Mouse (Mus musculus) embryo, embryonic 10 days (tissue): ENCODE measurements around the gene Mdk.
A peak's percentile ranks its signal among the peaks of the same experiment; 100 is the strongest.

Source experiments
- DNase-seq: peaks from one replicate; pipeline ENCODE4 v3.0.0-alpha.2; 2015; ENCODE audit warnings: low spot score

The Mdk gene

DNA sequence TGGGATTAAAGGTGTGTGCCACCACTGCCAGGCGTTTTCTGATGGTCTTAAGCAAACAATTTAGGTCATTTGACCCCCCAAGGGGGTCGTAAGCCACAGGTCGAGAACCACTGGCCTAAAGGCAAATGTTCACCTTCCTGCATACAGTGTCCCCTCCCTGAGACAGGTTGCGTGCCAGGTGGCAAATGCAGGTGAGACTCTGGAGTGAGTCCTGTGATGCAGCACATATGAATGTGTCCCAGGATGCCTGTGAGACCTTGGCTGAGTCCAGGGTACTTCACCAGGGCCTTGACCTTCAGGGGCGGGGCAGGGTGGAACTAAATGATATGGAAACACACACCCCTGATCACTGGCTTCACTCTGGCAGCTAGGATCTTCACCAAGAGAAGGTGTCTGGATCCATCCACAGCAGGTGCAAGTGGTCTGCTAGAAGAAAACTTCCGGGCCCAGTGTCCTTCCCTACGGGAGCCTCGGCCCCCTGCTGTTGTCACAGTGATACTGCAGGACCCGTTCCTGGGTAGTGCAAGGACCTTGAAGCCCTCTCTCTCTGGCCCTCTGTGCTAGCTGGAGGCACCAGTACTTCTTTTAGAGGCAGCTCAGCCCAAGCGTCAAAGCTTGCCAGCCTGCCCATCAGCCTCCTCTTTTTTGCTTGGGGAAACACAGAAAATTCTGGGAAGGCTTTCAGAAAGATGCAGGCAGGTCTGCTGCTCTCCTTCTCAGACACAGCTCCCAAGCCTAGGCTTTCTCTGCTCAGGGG, 26.8 kb upstream of the Mdk start:
- peak; percentile 80 for DNase-seq

DNA sequence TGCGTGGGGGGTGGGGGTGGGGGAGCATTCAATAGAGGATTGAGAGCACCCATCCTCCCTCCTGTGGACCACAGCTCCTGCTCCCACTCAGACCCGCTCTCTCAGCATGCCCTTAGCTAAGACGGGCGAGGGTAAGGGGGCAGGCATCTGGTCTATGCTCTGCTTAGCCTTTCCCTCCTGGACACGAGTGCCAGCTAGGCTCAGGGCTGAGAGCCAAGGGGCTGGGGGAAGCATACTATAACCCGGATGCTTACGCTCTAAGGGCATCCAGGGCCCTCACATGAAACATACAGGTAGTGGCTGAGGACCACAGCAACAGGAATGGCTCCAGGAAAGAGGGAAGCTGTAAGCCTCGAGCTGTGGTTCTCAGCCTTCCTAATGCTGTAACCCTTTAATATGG, 26.0 kb upstream of the Mdk start:
- DNase-seq = no peak

DNA sequence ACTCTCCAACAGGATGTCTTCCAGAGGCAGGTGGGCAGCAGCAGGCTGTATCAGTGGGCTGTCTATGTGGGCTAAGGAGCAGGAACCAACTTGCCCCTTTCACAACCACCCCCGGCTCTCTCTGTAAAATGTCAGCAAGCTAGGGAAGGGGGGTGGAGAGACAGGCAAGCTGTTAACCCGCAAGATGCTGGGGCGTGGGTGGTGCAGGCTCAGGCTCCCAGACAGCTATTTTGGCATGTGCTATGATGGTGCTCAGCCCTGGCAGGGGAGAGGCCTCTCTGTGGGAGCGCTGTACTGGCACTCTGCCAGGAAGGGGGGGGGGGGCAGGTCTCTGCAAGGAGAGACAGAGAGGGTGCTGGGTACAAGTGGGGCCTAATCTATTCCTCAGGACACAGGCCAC, 25.0 kb upstream of the Mdk start:
- DNase-seq = no peak

DNA sequence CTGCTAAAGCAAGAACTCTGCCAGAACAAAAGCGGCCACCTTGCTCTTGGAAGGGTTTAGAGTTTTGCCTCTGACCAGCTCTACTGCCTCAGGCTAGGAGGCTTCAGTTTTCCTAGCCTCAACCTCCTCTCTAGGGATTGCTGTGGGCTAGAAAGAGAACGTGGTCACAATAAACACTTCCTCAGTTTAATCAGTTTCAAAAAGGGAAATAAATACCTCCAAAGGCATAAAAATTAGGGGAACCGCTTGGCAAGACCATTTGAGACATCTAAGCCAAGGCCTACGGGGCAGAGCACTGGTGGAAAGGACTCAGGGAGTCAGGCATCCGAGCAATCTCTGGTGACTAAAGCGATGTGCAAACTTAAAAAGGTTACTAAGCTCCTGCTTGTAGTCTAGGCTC, 23.8 kb upstream of the Mdk start:
- DNase-seq = no peak

DNA sequence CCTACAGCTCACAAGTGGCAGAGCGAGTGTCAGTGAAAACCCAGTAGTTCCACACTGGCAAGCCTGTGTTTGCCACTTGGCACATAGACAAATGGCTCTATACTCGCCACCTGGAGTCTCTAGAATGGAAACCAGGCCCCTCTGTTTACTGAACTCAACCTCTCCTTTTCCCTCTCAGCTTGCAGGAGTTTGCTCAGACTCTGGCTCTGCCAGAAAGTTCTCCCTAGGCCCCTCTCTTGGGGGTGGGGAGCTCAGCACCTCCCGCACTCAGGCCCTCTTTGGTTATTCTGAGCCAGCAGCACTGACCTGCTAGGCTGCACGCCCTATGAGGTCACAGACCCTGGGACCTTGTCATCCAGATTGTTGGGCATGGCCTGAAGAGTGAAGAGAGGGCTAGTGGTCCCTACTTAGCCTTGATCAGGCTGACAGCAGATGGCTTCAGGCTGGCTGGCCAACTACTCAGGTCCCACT, 23.1 kb upstream of the Mdk start:
- no peak for DNase-seq

DNA sequence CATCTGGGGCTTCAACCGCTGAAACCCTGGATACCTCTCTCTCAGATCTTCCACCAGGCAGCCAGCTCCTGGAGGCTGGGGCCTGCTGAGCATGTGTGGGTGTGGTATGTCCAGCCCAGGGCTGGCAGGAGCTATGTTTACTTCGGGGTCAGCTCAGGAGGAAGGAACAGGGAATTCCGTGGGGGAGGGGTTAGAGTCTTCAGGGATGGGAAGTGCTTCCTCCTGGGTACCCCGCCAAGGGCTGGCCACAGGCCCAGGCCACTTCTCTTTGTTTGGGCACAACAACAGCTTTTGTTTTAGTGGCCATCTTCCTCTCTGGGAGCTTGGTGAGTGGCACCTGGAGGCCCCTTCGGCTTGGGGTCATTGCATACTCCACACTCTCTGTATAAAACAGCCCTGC, 21.7 kb upstream of the Mdk start:
- DNase-seq = peak; percentile 50

DNA sequence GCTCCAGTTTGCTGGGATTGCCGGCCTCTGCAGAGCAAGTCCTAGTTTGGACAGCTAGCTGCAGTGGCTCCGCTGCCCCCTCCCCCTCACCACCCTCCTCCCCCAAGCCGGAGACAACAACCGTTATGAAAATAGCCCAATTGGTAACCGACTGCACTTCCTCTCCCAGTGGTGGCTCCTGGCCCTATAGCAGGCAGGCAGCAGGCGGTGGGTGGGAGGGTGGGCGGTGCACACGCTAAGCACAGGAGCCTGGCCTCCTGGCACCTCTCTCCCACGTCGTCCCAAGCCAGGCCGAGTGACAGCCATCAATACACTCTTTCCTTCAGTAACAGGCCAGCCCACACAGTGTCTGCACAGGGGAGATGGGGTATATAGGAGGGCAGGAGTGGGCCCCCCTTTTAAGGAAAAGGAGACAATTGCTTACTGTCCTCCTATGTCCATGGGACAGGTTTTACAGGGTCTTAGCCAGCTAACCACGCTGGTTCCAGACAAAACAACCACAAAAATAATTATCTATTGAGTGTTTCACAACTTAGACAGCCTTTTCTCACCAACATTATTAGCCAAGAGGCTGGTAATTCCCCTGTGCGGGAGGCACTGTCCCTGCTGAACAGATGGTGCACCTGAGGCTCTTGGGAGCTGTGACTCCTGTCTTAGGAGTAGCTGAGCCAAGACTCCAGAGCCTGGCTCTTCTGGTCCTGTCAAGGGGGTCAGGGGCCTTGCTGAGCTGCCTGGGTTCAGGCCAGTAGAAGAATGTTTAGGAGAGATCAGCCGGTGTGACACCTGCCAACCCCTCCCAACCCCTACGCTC, 18.4 kb upstream of the Mdk start:
- DNase-seq = peak; percentile 68

DNA sequence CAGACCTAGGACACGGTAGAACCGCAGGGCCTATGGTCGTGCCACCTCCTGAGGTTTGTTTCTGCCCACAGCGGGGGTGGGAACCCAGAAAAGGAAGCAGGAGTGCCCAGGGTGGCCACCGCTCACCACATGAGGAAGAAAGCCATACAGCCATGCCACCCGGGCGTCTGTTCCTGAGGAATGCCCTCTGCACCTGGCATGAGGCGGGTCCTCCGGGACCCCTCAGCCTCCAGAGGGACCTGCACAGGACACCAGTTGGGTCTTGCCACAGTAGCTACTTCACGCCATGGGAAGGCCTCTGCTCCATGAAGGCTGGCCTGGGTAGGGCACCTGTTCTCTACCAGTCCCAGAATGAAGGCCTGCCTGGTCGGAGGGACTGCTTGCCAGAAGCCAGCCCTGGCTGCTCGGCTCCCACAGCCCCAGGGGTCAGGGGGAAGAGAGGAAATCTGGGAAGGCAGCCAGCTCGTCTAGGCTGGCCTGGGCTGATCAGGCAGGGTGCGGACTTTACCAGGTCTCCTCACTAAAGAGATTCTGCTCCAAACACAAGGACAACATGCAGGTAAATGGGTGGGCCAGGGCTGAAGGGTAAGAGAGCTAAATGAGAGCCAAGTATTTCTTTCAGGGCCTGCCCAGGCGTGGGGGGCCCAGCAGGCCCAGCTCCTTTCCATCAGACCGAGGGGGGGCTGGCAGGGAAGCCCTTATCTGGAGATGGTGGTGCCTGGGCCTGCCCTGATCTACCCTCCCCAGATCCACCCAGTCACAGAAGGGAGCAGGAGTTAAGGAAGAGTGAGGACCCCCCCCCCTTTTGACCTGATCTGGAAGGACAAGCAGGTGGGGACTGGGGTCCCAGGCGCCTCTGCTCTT, 17.5 kb upstream of the Mdk start:
- DNase-seq = no peak

DNA sequence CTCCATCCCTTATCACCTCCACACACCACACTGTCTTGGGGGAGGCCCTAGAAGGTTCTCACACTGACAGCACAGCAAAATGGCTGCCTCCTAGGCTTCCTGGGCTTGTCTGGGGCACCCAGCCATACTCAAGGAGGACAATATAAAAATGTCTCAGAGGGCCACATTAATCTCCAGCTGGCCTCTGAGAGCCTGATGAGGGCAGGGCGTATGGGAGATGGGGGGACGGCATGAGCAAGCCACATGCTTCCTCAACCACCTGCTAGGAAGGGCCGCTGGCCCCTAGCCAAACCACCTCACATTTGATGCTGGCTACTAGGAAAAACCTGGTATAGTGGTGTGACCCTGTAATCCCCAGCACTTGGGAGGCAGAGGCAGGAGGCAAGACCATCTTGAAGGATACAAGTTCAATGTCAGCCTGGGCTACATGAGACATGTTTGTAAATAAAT, 16.7 kb upstream of the Mdk start:
- DNase-seq = no peak

DNA sequence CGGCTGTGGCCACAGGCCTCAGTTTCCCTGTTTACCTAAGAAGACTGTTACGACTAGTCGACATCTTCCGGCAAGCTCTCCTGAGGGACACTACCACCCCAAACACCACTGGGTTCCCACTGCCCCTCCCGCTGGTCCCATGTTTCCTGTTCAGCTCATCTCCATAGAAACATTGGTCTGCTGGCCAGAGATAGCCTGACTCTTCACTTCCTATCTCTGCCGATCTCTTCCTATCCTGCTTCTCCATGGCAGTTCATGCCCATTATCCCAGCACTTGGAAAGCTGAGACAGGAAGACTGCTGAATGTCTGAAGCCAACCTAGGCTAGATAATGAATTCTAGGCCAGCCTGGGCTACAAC, 16.0 kb upstream of the Mdk start:
- no peak for DNase-seq

DNA sequence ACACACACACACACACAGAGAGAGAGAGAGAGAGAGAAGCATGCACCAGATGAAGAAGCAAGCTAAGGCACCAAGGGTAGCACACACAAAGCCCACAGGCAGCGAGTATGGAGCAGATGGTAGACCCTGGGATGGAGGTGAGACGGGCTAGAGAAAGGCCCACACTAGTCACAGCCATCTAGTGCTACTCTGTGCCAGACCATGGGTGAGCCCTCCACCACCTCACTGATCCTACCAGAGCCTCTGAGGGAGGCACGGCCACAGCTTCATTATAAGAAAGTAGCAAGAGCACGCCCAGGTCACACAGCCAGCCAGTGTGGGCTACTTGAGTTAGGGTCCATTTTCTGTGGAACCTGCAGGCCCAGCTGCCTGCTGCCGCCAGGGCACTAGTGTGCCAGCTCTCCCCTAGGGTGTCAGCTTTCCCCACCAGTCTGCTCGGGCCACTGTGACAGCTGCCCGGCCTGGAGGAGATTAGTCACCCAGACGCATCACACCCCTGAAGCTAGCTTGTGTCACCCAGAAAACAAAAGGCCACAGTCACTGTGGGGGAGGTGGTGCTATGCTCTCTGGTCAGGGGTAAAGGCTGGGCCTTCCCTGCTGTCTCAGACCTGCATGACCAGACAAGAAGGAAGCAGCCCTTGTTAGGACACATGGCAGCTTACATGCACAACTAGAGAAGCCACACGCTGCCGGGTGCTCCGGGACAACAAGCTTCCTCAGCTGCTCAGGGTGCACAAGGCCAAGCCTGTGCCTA, 15.5 kb upstream of the Mdk start:
- no peak for DNase-seq

DNA sequence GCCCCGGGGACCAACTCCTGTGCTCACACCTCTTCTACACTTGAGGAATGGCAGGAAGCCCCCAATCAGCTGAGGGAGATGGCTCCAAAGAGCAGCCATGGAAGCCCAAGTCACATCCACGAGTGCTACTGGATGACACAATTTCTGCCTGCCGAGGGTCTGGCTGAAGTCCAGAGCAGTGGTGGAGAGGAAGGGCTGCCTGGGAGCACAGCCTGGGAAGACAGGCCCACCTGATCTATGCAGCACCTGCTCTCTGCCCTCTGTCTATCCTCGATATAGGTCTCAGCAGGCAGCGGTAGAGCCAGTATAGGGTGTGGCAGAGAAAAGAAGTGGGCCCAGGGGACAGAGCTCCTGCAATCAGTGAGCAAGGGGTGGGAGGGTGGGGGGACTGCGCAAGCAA, 14.7 kb upstream of the Mdk start:
- no peak for DNase-seq

DNA sequence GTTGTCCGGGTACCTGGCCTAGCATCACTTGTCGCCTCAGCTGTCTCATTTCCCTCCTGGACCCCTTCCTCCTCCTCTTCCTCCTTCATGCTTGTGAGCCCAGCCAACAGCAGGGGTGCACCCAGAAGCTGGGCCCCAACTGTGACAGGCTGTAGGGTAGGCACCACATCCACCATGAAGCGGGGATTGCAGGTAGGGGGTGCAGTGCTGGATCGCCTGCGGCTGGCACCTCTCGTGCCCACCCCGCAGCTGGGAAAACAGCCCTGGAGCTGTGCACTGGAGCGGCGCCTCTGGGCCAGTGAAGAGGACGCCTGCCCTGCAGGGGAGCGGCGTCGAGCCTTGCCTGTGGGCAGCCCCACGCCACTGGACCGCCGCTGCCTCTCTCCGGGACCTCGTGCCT, 13.4 kb upstream of the Mdk start, which contains the start of gene Gm9821:
Gene Gm9821 (plus strand): TSS at position 221 of the 400 bp plus-strand sequence.
- DNase-seq = no peak

DNA sequence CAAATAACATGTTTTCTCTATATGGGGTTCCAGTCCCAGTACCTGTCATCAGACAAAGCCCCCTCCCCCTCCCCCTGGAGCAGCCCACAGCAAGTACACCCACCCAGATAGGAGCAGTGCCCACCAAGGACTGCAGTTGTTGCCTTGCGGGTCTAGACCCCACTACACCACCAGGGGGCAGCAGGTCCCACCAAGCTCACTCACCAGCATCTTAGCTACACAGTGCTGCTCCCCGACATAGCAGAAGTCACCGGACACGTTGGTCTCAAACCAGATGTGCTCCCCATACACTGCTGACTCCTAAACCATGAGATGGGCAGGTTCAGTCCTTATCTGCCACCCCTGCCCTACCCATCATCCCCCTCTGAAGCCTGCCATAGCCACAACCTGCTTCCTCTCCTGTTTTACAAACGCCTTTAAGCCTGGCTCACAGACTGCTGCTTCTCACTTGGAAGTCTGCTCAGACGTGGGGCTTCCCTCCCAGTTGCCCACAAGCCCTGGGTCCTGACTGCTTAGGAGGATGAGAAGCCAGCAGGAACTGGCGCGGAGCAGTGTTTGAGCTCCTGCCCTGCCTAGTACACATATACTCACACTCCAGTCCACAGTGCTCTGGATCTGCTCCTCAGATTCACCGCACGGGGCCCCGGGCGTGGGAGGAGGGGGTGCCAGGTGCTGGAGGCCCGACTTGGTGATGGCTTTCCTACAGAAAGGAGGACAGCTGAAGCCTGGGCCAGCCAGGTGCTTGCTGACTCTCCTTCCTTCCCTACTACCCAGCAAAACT, 12.3 kb upstream of the Mdk start:
- peak; percentile 89 for DNase-seq

DNA sequence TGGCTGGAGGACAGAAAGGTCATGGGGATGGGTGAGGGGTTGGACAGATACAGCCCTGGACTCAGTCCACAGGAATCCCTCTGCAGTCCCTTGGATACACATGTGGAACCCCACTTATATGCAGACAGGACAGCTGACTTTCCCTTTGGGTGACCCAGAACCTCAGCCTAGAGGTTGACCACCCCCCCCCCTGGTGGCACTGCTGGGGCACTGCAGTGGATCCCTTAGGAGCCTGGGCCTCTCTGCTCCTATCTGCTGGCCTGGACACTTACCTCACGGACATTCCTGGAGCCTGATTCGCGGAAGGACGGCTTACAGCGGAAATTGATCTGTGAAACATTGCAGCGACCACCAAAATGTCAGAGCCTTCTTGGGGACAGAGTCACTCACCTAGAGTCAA, 10.3 kb upstream of the Mdk start:
- no peak for DNase-seq

DNA sequence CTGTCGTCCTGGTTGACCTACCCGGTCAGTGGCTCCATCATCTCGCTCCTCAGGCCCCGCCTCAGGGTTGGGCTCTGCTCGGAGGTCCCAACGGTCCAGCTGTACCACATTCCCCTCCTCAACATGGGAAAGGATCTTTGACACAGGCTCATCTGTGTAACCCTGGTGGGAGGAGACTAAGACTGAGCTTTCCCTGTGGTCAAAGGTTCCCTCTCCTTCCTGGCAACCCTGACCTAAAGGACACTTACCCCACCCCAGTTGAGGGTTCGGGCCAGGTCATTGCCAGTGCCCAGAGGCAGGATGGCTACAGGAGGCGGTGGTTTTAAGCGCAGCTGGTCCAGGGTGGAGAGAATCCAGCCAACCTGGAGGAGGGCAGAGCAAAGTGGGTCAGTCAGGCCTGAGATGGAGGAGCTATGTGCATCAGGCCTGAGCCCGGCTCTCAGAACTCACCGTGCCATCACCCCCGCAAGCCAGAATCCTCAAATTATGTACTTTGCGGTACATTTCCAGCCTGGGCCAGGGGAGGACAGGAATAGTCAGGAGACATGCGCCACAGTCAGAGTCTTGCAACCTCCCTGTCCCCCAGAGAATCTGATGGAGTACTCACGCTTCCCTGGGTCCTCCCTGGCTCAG, 7.3 kb upstream of the Mdk start:
- no peak for DNase-seq

DNA sequence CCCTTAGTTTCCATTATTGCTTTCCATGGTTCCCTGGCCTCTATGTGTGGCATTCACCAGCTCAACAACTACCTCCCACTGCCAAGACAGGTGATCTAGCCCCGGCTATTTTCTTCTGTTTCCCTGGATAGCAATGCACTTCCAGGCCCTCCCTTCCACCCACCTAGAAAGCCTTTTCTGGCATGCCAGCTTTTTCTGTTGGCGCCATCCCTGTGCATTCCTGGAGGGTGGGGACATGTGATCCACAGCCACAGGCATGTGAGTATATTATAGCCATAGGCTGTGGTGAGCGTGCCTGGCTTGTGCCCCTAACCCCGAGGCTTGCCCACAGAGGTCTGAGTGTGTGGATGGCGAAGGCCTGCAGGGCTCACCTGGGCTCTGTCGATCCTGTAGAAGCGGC, 4.1 kb upstream of the Mdk start:
- DNase-seq = no peak

DNA sequence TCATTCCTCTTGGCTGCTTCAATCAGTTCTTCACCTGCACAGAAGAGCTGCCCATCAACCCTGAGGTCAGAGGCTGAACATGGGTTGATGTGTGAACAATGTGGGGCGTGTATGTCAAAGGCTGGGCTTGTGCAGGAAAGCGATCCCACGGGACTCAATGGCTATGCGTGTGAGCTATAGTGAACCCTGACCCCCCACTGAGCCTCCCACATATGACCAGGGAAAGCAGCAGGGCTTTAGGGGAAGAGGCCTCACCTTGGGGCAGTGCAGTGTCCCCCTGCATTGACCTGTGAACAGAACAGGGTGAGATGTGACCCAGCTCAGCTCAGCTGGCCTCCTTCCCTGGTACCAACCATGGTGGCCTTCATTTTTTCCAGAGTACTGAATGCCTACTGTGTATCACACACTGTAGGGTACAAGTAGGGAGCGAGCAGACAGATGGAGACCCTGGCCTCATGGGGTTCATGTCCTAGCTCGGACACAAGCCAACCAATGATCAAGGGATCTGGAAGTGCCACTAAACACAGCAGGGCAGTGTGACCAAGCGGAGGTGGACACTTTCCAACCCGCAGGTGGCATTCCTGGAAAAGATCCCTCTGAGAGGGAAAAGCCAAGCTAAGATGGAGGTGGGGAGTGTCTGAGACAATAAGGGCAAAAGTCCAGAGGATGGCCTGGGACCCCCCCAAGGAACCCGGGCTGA, 2.9 kb upstream of the Mdk start:
- DNase-seq = no peak

DNA sequence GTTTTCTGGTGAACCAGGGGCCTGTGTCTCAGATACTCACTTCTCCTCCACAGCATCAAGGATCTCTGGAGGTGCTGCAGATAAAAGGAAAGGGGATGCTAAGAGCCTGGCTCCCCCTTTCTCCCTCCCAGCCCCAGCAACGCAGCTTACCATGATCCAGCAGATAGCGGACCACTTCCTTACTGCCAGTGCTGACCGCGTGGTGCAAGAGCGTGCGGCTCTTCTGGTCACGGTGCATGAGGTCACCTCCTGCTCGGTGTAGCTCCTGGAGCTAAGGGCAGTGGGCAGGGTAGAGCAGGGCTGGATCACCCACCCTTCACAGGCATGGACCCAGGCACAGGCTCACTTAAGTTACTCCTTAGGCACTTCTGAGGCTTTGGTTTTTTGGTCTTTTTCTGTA, 1.9 kb upstream of the Mdk start:
- DNase-seq = peak; percentile 56

DNA sequence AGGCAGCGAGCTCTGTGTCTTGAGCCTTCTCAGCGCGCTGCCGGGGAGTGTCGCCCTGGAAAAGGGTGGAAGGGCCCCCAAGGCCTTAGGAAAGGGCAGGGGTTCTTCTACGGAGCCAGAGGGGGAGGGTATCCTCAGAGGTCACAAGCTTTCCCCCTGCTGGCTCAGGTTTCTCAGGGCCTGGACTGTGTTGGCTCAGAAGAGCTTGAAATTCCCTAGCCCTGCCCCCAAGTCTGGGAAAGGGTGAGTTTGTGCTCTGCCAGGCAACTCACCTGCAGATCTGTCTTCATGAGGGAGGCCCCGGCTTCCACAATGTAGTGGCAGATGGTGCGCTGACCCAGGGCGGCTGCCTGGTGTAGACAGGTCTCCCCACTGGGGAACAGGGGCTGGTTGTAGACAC, 1.4 kb upstream of the Mdk start:
- DNase-seq = peak; percentile 80
